Mouse (Mus musculus): ENCODE data around the gene Gpatch2.

Gpatch2 gene

DNA sequence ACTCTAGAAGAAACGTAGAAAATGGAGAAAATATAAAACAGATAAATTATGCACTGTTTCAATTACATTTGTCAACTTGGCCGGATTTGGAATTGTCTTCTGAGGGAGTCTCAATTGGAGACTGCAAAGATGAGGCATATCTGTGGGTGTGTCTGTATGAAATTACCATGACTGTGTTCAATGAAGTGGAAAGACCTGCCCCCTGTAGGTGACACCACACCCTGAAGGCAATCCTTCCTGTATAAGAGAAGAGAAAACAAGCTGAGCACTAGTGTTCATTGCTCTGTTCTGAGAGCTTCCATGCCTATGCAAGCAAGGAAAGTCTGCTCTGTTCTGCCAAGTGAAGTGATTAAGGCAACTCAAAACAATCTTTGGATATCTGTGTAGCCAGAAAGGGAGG, 153.7 kb downstream of the Gpatch2 start:
- no peak for DNase-seq (ENCODE audit: low spot score in 2 of 2)

DNA sequence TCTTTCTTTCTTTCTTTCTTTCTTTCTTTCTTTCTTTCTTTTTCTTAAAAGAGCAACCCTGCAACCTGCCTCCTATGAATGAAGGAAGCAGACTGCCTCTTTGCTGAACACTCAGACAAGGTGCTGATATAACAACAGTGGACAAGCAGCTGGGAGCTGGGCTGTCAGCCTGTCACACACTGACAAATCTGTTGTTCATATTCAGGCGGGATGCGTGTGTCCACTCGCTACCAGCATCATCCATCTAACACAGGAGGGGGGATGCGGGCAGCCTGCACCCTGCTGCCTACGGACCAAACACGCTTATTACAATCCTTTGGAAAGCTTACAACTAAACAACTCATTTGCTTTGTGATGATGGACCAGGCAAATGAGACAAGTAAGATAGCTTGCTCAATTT, 158.2 kb downstream of the Gpatch2 start:
- no peak for DNase-seq (ENCODE audit: low spot score in 2 of 2)

DNA sequence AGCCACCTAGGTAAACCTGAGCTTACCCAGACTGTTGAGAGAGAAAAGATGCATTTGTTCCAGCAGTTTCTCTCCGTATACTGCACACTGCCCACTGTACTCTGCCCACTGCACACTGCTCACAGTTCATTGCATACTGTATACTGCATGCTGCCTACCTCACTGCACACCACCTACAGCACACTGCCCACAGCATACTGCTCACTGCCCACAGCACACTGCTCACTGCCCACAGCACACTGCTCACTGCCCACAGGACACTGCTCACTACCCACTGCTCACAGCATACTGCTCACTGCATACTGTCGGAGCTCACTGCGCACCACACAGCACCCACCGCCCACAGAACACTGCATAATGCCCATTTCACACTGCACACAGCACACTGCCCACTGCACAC, 159.1 kb downstream of the Gpatch2 start:
- DNase-seq (ENCODE audit: low spot score in 2 of 2): no peak

DNA sequence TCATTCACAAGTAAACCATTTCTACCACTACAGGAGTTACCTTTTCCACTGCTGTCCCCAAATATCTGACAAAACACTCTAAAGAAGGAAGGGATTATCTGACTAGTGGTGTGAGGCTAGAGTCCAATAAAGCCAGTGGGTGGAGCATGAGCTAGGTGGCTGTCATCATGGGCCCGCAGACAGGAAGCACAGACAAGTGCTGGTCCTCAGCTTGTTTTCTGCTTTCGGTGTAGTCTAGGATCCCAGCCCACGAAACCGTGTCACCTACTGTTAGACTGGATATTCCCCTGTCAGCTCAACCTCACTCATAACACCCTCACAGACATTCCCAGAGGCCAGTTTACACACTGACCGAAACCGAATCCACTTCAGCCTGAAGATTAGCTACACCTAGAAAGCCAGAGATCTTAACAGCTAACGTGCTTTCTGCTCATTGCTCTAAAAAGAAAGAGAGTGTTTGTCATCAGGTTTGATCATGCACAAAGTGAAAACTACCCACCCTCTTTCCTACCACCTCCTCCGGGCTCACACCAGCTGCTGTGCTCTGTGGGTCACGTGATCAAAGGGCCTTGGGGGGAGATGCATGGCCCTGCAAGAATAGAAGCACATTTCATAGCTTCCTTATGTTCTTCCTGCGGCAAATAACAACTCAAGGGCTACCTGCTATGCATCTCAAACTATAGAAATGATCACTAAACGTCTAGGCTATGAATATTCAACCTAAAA, 161.8 kb downstream of the Gpatch2 start:
- DNase-seq (ENCODE audit: low spot score in 2 of 2): peak in 1 of 2 experiments; percentile 31

DNA sequence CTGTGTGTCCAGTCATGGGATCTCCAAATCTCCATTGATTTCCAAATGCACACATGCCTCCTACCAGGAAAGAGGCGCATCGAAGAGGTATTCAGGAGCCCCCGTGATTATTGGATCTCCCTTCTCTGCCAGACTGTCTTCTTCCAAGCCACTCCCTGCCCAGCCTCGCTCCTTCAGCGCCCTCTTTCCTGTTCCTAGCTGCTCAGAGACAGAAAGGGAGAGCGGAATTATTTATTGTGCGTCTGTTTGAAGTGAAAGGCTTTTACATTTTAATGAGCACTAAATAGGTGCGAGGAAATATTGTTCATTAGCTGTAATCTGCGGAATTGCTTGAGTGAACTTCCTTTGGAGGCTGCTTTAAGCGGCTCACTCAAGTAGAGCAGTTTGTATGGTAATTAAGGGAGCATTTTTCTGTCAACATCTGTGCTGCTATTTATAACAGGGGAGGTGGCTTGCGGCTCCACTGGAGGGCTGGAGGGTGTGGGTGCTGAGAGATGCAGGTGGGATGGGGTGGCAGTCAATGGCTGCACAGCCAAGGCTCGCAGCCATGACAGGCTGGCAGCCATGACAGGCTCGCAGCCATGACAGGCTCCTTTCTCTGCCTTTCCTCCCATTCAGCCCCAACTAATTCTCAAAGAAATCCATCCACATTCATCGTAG, 162.7 kb downstream of the Gpatch2 start:
- DNase-seq (ENCODE audit: low spot score in 2 of 2): peak in 1 of 2 experiments; percentile 31

DNA sequence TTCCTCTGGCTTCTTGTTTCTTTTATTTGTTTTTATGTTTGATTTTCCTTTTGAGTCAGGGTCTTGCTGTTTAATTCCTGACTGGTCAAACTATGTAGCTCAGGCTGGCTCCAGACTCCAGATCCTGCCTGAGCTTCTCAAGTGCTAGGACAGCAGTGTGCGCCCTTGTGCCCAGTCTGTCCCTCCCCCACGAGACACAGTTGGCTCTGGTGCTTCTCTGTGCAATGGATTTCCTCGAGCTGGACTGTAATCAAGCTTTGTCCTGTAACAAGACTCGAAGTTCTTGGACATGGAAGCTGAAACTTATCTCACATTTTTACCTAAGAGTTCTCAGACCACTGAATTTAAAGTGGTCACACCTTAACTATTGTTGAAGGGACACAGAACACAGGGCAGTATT, 174.2 kb downstream of the Gpatch2 start:
- no peak for DNase-seq (ENCODE audit: low spot score in 2 of 2)

DNA sequence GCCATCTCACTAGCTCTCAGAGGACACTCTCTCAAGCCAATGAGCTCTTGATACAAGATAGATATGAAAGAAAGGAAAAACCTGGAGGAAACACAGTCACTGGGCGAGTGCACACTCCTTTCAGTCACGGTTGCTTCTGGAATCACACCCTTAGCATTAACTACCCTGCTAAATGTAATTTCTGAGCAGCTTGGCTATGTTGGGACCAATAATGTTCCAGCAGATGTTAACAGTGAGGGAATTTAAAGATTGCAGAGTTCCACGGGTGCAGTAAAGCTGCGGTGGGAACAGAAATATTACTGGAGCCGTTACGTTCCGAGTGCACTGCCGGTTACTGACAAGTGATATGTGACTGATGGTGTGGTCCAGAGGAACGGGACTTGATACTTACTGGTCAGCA, 185.5 kb downstream of the Gpatch2 start:
- DNase-seq (ENCODE audit: low spot score in 2 of 2): no peak

Measured in natural killer cell, adult 2 months (primary cell).